Mouse (Mus musculus) urinary bladder, postnatal 10 days (tissue): ENCODE data around the gene Wnt7b.

Experiments used
- DNase-seq: peaks from one replicate; pipeline ENCODE4 v3.0.0; 2022; ENCODE audit warnings: low spot score

The Wnt7b gene

GRCm38 (mm10) chr15:85582356-85582910 is at the start of gene Wnt7b:
Gene Wnt7b, minus strand, starts transcription at chr15:85582473.
- DNase-seq: no peak

- DNase-seq: no peak
Observed at GRCm38 (mm10) chr15:85631591-85631990, 49.3 kb upstream of the Wnt7b start.

GRCm38 (mm10) chr15:85629924-85630545 is 47.8 kb upstream of the Wnt7b start:
- DNase-seq: no peak

GRCm38 (mm10) chr15:85625666-85626279 is 43.5 kb upstream of the Wnt7b start:
- DNase-seq: no peak

DNA sequence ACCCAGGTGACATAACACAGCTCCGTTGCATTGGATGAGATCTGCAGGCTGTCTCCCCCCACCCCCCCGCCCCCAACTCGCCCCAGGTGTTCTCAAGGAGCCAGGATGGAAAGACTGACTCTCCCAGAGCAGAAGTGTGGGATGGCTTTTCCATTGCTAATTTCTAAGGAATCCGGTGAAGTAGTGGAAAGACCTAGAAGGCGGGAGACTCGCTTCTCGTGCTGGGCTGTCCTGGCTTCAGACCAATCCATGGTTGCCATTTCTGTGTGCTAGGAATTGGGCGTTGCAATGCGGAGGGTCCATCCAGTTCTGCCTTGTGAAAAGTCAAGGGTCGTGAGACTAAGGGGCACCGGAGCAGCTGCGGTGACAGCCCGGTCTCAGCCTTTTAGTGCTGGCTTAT is 39.9 kb upstream of the Wnt7b start:
- DNase-seq: no peak

- no peak for DNase-seq
Observed at GRCm38 (mm10) chr15:85615537-85616100, 33.3 kb upstream of the Wnt7b start.

GRCm38 (mm10) chr15:85615075-85615474 is 32.8 kb upstream of the Wnt7b start:
- DNase-seq: no peak

DNA sequence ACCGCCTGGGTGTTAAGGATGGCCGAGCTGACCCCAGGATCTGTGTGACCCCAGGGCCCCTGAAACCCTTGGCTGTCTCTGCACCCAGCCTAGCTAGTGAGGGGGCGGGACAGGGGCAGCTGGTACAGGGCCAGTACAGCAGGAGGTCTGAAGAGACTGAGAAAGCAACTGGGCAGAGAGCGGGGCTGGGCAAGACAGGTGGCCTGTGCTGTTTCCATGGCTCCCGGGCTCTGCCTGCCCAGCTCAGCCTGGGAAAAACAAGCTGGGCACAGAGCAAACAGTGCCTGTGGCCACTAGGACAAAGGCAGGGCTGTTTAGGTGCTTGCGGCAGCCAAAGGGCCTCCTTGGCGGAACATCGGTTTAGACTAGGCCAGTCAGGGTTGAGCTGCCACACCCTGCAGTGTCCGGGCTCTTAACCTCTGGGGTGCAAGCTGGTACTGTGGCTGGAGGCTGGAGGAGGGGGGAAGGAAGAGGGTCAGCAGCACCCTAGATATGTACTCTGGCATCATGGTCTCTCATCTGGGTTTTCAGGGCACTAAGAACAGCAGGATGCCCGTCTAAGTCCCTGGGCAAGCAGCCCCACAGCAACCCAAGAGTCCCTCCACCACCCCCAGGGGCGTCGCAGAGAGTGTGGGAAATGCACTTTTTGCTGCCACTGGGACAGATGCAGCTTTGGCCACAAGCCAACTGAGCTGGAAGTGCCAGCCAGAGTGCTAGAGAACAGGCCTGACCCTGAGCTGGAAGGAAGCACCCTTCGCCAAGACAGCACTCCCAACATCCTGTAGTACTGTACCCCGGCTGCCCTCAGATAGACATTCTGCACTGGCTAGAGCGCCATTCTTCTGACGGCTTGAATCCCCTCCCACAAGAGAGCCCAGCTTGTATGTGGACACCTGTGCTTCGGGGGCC is 31.3 kb upstream of the Wnt7b start:
- no peak for DNase-seq

DNA sequence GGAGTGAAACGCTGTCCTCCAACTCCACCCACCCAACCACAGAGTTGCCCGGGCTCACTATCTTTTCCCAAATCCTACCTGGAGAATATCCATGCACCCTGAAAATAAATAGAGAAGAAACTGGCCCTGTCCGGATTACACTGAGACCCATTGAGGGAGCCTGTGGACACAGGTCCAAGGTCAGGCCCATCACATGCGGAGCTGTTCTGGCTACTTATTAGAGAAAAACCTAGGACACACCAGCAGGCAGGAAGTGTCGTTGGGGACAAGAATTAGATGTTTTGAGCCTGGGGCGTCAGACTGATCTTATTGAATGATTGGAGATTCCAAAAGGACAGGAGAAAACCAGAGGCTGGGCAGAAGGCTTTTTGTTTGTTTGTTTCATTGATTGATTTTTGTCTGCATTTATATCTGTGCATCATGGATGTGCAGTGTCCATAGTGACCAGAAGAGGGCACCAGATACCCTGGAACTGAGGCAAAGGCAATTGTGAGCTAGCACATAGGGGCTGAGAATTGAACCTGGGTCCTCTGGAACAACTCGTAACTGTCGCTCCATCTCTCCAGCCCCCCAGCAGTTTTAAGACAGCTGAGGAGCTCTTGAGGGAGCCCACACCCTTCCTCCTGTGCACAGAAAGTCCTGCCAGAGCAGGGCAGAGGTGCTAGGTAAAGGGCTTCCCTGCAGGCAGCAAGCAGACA is 30.5 kb upstream of the Wnt7b start:
- DNase-seq: no peak

DNA sequence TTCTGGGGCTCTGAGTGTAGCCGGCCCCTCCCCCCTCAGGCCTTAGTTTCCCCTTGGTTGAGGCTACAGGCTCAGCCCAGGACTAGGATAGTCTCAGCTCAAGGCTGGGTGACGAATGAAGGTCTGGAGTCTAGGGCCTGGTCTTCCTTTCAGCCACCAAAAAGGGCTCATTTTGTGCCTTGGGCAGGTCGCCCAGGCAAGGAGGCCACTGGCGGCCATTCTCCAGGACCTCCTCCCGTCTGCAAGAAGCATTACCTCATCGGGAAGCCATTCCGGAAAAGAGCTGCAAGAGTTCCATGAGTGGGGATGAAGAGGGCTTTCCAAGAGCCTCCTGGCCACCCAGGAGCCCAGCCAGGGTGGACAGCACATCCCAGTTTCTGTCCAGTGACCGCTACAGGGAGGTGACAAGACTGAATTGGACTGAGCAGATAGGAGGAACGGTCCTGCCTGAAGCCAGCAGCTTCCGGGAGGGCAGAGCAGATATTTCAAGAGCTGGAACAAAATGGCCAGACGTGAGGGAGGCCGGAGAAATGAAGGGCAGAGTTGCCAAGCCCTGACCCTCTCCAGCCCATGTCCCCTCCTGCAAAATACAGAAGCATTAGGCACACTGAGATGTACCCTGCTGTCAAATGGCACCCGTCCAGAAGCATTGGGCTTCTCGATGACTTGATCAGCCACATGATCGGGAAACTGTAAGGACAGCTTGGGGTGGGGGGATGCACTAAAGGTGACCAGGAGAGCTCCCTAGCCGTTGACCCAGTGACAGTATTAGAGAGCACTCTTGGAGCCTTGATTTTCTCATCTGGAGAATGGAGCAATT is 29.6 kb upstream of the Wnt7b start:
- DNase-seq: no peak

- DNase-seq: peak; percentile 64
Observed at GRCm38 (mm10) chr15:85610618-85611218, 28.4 kb upstream of the Wnt7b start.

DNA sequence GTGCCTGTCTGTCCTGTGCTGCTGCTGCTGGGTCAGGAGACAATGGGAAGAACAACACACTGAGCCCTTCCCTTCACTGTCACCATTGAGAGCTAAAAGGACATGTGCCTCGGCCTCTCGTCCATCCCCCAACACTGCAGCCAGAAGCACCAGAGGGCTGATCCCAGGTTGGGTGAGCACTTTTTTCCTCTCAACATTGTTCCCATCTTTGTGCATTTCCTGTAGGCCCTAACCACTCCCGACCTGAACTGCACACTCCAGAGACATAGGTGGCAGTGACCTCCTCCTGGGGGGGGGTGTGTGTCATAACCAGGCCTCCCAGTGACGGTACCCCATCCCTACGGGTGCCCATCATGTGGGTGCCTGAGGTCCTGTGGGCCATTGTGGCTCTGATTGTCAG is 27.8 kb upstream of the Wnt7b start:
- DNase-seq: no peak

DNA sequence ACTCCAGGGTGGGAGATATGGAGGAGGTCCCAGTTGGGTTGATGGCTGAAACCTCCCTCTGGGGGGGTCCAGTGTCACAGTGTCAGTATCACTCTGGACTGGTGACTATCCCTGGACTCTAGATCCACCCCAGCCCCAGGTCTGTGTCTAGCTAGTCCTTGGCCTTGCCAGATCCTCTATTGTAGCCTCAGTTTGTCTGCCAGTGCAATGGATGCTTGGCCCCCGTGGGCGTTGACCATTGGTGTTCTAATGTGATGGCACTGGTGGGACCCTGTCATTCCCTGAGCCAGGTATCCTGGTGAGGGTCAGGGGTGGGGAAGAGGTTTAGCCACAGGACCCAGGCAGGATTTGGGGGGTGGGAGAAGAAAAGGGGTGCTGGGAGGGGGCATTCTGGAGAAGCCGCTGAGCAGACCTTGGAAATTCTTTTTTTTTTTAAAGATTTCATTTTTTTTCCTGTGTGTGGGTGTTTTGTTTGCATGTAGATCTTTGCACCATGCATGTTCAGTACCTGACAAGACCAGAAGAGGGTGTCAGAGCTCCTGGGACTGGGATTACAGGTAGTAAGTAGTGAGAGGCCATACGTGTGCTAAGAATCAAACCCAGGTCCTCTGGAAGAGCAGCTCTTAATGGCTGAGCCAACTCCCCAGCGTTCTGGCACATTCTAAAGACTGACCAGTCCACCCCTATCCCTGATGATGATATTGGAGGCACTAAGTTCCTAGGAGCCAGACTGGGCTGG is 27.2 kb upstream of the Wnt7b start:
- DNase-seq: no peak

DNA sequence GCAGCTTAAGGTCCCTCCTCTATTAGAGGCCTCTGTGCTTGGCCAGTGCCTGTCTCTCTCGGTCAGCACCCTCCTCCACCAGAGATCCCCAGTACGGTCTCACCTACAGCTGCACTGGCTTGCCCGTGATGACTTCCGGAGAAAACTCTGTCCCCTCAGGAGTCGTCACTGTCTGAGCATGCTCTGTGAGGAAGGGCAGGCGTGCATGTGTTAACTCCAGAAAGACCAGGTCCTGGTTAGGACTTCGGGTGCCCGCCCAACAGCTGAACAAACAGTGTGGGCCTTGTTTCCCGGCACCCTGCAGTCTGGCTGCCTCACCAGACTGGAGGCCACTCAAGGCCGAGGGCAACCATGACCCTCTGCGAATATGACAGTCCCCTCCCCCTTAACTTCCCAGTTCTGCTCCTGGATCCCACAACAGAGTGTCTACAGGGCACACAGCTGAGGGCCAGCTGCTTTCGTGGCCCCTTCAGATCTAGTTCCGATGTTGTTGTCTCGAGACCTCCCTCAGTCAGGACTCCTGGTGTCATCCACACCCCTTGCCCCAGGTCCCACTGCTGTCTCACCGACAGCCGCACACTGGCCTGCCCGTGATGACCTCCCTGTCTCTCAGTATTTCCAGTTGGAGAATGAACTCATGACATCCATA is 23.8 kb upstream of the Wnt7b start:
- no peak for DNase-seq

DNA sequence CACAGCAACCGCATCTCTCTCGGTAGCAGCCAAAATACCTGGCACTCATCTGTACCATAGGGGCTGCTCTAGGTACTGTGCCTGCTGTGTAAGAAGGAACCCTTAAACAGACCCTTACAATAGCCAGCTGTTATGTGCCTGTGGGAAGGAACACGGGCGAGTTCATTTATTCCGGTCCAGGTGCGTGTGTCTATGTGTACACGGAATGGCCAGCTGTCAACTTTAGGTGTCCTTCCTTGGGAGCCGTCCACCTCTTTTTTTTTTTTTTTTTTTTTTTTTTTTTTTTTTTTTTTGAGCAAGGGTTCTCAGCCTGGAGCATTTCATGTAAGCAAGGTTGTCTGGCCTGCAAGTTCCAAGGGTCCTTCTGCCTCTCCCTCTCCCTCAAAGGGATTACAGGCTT is 22.7 kb upstream of the Wnt7b start:
- no peak for DNase-seq

DNA sequence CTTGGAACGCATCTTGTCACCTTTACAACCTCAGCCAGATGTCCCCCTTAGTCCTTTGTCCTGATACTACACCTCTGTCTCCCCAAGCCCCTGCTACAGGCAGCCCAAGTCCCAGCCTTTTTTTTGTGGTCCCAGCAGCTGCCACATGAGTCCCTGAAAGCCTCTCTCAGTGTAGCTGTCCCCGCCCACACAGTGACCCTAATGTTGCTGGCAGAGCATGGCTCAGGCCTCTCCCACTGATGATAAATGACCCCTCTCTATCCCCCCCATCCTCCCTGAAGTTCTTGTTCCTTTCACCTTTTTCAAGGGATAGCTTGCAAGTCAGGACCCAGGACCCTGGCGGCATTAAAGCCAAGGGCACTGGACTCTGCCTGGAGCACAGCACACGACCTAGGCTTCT is 22.2 kb upstream of the Wnt7b start:
- no peak for DNase-seq

DNA sequence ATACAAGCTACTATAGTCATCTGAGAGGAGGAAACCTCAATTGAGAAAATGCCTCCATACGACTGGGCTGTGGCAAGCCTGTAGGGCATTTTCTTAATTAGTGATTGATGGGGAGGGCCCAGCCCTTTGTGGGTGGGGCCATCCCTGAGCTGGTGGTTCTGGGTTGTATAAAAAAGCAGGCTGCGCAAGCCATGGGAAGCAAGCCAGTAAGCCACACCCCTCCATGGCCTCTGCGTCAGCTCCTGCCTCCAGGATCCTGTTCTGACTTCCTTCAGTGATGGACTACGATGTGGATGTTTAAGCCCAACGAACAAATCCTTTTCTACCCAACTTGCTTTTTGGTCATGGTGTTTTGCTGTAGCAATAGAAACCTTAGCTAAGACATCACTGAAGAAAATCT is 21.1 kb upstream of the Wnt7b start:
- no peak for DNase-seq

GRCm38 (mm10) chr15:85602733-85603132 is 20.5 kb upstream of the Wnt7b start:
- no peak for DNase-seq

- no peak for DNase-seq
Observed at GRCm38 (mm10) chr15:85602021-85602420, 19.7 kb upstream of the Wnt7b start.
